Mouse (Mus musculus): ENCODE data around the gene Pprc1. TPM values are rescaled to one million over a fixed set of nuclear protein-coding genes. Genes with fewer than 3 reads are reported as not detected.

Pprc1 gene
- polyA plus RNA-seq, 1 experiment, result 15.4 TPM

DNA sequence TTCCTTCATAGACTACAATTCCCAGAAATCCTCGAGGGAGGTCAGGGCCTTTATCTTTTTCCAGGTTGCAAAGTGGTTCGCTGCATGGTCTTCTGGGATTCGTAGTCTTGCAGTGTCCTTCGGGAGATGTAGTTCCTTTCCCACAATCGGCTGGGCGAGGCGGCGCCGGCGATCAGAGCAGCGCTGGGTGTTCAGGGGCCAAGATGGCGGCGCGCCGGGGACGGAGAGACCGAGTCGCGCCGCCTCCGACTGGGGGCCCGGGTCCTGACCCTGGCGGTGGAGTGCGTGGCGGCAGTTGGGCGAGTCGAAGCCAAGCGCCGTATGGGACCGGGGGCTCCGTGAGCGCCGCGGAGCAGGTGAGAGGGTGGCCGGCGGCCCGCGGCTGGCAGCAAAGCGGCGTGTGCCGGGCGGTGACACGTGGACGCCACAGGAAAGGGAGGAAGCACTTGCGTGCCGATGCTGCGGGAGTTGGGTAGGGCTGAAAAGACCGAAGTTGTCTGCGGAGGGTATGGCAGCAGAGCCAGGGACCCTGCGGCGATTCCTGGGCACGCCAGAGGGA is 11.8 kb downstream of the Pprc1 start:
- peak; percentile 86 for DNase-seq (ENCODE audit: low spot score)

DNA sequence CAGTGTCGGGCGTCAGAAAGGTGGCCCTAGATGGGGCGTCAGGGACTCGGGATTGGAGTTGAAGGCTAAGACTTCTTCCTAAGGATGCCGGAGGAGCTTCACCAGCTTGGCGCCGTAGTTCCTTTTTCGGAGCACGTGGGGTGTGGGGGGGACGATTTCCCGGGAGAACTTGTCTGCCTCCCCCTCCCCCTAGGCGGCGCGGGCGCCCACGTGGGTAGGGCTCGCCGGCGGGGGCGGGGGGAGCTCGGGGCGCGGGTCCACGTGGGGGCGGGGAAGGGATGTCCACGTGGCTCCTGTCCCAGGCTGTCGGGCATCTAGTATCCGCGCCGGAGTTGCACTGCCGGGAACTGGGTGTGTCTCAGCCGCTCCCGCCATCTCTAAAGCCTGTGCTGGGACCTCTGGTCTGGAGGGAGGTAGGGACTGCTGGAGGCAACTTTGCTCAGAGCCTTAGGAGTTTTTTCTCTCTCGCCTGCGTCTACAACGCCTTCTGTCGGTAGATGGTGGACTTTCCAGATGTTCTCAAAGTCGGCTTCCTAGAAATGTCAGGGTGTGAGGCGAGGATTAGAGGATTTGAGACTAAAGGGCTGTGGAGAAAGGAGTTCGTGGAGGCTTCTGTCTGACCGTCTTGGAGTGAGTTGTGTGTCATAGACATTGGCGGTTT is 12.4 kb downstream of the Pprc1 start:
- DNase-seq (ENCODE audit: low spot score), result peak; percentile 78

DNA sequence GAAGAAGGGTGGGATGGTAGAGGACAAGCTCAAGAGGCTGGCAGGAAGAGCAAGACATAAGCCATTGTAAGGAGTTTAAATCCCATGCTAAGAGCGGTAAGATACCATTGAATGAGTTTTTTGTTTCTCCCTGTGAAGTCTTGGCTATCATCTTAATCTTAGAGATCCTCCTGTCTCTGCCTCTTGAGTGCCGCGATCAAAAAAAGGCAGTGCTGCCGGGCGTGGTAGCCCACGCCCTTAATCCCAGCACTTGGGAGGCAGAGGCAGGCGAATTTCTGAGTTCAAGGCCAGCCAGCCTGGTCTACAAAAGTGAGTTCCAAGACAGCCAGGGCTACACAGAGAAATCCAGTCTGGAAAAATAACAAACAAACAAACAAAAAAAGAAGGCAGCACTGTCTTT is 13.8 kb downstream of the Pprc1 start:
- no peak for DNase-seq (ENCODE audit: low spot score)

DNA sequence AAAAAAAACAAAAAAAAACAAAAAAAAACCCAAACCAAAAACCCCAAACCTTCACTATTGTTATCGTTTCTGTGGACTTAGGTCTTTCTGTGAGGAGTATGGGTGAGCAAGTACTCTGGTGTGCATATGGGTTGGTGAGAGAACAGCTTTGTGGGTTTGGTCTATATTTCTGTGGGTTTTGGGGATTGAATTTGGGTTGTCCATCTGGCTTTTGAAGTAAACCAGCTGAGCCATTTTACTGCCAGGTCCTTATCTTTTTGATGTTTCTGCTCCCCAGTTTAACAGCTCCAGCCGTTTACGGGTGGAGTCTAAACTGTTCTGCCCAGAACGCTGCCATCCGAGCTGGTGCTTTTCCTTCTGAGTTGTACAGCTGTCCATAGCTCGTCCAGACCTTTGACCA is 16.2 kb downstream of the Pprc1 start:
- DNase-seq (ENCODE audit: low spot score), result no peak

DNA sequence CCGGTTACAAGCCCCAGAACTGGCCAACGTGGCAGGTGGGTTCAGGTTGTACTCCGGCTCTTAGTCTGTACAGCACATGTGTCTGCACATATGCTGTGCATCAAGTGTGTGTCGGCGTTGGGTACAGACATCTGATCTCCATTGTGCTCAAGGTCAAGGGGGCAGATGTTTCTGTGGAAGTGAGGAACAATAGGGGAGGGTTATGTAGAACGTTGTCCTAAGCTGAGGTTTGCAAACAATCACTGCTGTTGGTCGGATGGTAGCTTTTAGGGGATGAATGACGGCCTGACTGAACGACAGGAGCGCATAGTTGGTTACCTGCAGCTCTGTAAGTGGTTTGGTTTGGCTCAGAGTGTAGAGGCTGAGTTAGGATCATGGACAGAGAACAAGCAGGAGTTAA is 23.4 kb downstream of the Pprc1 start:
- no peak for DNase-seq (ENCODE audit: low spot score)

DNA sequence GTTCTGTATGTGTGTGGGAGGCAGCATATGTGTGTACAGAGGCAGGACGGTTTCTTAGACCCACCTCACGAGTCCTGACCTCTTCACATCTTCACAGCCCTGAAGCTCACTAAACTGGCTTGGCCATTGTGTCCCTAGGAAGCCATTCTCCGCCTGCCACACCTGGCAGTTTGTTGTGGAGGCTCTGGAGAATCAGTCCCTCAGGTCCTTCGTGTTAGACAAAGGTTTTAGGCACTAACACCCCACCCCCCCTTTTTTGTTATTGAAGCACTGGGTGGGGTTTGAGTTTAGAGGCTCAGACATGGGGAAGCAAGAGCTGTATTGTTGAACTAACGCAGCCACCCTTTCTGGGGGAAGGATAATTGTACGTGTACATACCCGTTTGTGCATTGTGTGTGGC is 28.6 kb downstream of the Pprc1 start:
- no peak for DNase-seq (ENCODE audit: low spot score)

DNA sequence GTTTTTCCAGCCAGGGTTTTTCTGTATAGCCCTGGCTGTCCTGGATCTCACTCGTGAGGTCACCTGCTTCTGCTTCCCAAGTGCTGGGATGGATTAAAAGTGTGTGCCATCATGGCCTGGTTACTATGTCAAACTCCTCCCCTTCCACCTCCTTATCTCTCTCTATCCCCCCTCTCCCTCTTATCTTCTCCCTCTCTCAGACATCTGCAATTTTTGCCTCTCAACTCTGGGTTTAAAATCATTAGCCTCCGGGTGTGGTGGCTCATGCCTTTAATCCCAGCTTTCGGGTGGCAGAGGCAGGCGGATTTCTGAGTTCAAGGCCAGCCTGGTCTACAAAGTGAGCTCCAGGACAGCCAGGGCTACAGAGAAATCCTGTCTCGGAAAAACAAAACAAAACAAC is 29.6 kb downstream of the Pprc1 start:
- no peak for DNase-seq (ENCODE audit: low spot score)

DNA sequence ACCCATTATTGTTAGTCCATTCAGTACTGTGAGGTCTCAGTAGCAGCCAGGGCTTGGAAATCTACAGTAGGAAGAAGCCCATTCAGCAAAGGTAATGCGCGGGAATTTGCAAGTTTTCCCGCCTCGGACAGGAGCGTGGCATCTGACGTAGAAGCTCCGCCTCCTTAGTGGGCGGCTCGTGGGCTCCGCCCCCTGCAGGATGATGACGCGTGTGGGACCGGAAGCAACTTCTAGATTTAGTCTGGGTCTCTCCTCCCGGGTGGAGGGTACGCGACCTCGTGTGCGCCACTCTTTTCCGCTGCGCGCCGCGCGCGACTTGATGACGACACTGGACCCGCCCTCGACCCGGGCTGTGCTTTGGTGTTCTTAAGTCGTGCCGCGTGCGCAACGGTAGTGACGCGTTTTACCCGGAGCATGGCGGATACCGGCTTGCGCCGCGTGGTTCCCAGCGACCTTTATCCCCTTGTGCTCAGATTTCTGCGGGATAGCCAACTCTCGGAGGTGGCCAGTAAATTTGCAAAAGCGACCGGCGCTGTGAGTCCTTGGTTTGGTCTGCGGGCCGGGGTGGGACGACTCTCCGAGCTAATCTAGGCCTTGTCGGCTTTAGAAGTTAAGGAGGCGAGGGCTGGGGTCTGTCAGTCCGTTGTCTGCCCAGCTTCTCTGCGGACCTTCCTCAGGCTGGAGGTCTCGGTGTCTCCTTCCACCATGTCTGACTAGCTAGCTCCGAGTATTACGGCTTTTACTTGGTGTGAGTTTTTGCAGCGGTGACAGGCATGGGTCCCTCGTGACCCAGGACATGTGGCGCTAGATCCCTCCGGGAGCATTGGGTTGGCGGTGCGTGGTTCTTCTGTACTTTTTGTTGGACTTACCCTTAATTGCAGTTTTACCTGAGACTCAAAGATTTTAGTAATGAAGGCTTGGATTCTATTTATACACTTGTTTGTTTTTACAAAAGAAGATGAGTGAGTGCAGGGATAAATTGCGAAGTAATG is 31.2 kb downstream of the Pprc1 start, which contains the start of gene Nolc1:
TSS of gene Nolc1 (plus strand) at position 248 of the 992 bp plus-strand sequence.
- DNase-seq (ENCODE audit: low spot score), result peak; percentile 97

DNA sequence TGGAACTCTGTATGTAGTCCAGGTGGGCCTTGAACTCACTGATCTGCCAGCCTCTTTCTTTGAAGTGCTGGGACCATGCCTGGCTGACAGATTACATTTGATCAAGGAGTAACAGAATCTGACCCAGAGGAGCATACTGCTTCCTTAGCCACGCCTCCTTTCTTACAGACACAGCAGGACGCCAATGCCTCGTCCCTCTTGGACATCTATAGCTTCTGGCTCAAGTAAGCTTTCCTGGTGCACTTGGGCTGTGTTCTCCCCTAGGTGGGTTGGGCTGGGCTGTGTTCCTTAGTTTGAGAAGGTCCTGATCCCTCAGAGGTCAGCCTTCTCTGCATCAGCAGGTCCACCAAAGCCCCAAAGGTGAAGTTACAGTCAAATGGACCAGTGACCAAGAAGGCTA is 33.8 kb downstream of the Pprc1 start:
- DNase-seq (ENCODE audit: low spot score), result no peak

DNA sequence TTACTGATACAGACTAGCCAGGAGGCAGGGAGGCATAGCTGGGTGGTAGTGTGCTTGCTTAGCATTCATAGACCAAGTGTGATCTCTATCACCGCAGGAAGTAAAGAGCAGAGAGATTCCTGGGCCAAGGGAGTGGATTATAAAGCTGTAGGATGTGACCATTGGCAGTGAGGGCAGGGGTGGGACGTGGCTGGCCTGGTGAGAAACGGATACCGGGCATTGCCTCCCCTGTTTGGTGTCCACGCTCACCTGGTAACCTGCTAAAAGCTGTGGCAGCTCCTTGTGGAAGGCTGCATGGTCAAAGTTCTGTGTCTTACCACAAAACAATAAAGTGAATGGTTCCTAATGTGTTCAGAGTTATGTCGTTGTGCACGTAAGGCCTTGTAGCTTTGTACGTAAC is 40.5 kb downstream of the Pprc1 start:
- no peak for DNase-seq (ENCODE audit: low spot score)

DNA sequence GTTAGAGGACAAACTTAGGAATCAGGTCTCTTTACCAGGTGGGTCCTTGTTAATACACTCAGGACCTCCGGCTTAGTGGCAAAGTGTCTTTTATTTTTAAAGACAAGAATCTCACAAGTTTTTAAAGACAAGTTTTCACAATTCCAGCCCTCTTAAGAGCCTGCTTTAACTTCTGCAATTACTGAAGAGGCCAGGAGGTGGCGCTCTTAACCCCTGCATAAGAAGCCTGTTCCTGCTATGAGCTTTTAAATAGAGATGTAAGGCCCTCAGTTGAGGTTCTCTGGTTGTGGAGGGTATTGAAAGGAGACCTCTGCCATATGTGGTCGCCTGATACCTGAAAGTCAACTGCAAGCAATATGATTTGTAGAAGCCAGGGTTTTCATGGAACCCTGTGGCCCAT is 41.7 kb downstream of the Pprc1 start:
- DNase-seq (ENCODE audit: low spot score), result no peak

DNA sequence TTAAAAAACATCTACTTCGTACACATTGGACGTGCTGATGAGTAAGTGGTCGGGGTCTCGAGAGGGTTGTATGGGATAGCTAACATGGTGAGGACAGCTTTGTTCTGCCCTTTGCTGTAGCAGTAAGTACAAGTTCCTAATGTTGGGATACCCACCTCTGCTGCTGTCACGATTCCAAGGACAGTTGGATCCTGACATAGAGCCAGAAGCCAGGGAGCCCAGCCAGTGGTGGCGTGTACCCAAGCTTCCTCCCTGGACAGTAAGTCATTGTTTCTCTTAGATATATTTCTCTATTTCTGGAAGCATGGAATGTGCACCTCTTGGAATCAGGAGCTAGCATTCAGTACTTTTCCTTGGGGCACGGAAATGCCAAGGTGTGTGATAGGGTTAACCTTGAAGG is 43.2 kb downstream of the Pprc1 start:
- no peak for DNase-seq (ENCODE audit: low spot score)

DNA sequence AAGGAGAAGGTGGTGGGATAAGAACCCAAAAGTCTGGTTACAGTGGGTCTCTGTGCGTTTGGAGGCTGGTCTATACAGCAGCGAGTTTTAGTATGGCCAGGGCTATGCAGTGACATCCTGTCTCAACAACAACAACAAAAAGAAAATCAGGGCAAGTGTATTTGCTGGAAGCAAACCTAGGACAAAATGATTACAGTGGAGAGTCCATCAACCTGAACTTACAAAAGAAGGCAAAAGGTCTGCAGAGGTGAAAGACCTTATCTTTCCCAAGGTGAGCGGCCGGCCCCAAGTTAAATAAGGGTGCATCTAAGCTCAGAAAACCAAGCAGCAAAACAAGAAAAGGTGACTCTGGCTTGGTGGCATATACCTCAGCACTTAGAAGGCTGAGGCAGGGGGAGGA is 47.0 kb downstream of the Pprc1 start:
- no peak for DNase-seq (ENCODE audit: low spot score)

DNA sequence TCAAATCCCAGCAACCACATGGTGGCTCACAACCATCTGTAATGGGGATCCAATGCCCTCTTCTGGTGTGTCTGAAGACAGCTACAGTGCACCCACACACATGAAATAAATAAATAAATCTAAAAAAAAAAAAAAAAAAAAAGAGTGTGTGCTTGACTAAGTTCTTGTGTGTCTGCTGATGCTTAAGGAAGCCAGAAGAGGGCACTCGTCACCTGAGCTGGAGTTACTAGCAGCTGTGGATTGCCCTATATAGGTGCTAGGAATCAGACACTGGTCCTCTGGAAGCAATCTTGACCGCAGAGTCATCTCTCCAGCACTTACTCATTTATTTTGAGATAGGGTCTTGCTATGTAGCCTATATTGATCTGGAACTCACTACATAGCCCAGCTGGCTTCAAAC is 49.5 kb downstream of the Pprc1 start:
- no peak for DNase-seq (ENCODE audit: low spot score)

DNA sequence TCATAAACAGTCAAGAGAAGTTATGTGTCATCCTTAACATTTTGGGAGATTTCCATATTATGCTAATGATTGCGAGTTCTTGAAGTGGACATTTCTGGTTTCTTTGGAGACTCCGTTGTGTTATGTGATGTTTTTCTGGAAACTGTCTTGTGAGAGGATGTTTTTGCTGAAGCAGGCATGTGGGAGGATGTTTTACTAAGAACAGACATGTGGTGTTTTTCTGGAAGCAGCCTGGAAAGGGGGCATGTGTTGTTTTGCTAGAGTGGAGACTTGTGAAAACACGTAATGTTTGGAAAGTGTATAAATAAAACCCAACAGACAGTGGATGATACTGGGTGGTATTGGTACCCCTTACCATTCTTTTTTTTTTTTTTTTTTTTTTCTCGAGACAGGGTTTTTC is 50.6 kb downstream of the Pprc1 start:
- no peak for DNase-seq (ENCODE audit: low spot score)

DNA sequence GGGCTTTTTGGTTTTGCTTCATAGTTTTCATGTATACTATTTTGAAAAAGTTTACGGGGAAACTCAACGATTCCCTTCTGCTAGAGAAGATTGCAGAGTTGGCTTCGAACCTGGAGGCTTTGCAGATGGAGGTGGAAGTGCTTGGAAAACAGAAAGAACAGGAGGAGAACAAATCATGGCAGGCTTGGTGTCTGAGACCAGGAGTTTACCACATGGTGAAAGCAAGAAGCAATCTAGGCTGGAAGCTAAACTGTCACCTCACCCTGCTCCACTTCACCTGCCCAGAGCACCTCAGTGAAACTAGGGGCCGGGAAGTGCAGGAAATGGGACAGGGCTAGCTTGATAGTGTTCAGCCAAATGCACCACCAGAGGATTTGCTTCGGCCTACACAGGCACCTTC is 51.7 kb downstream of the Pprc1 start:
- no peak for DNase-seq (ENCODE audit: low spot score)

DNA sequence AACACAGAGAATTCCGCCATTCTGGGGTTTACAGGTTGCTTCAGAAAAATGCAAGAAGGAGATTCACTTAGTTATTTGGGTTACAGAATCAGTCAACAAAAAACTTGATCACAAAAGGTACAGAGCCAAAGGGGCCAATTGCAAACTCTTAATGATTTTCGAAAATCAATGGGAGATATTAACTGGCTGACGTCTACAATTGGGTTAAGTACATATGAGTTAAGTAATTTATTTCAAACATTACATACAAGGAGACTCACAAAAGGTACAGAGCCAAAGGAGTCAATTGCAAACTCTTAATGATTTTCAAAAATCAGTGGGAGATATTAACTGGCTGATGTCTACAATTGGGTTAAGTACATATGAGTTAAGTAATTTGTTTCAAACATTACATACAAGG is 54.9 kb downstream of the Pprc1 start:
- DNase-seq (ENCODE audit: low spot score), result no peak

DNA sequence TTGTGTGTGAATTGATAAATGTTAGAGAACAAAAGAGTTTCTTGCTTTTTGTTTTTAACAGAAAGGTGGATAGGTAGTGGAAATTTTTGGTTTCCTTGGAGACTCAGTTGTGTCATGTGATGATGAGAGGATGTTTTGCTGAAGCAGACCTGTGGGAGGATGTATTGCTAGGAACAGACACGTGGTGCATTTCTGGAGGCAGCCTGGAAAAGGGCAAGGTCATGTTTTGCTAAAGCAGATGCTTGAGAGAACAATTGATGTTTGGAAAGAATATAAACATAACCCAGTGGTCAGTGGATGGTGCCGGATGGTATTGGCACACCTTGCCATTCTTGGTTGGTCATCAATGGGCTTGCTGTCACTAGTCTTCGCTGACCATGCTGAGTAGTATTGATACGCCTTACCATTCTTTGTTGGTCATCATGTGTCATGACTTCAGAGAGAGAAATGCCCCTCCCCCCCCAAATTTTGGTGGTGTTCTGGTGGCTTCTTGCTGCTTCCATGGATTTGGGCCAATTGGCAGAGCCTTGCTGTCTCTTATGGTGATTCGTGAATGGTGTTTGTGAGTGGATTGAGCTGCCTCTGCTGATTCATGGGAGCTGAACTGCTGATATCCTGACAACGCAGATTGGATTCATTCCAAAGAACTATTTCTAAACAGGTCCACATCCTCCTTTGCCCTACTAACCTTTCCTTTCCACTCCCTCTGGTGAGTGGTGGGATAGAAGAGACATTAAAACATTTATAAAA is 58.9 kb downstream of the Pprc1 start:
- no peak for DNase-seq (ENCODE audit: low spot score)

DNA sequence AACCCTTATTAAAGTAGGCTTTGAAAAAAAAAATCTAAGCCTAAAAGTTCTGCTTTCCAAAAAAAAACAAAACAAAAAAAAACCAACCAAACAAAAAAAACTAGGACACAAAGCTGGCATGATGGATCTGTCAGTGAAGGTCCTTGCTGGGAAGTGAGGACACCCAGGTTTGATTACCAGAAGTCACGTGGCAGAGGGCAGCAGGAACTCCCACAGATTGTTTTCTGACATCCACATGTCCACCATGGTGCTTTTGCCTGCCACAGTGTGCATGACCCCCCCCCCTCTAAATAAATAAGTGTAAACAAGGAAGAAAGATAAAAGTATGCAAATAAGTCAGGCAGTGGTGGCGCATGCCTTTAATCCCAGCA is 59.5 kb downstream of the Pprc1 start:
- DNase-seq (ENCODE audit: low spot score), result no peak

DNA sequence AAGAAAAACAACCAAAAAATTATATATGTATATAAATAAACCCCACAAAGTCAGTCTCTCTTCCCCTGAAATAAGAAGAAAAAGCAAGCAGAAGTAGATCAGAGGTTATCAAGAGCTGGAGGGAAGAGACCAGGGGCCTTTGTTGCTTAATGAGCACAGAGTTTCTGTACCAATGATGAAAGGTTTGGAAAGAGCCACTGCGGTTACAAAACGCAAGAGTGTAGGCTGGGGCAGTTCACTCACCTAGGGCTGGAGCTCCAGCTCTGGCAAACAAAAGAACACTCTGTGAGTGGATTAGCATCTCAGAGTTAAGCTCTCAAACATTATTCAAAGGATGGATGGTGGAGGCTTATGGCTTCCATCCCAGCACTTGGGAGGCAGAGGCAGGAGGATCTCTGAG is 65.5 kb downstream of the Pprc1 start:
- no peak for DNase-seq (ENCODE audit: low spot score)

DNA sequence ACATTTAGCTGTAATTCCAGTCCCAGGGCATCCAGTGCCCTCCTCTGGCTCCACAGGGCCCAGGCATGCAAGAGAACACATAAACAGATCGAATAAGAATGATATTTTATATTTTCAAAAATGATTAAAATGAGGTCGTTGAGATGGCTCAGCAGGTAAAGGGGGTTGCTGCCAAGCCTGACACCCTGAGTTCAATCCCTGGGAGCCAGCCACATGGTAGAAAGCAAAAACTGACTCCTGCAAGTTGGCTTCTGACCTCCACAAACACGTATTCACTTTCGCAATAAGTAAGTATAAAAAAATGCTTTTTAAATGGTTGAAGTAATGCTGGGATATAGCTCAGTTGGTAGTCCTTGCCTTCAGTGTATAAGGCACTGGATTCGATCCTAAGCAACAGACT is 66.1 kb downstream of the Pprc1 start:
- DNase-seq (ENCODE audit: low spot score), result no peak

DNA sequence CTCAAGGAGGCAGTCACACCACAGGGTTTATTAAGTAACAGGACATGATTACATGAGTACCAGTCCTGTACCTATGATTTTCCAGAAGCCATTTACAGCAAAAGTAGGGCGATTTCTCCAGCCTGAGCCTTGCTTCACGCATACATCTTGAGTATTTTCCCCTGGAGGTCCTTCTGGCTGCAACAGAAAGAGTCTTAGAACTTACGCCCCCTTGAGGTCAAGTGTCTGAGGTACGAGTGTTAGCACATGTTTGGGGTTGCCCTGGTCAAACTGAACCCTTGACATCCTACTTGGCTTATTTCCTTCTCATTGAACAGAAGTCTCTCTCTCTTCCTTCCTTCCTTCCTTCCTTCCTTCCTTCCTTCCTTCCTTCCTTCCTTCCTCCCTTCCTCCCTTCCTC is 69.9 kb downstream of the Pprc1 start:
- DNase-seq (ENCODE audit: low spot score), result no peak
